Mouse (Mus musculus): ENCODE results near the gene Fgf15. TPM values are rescaled to one million over a fixed set of nuclear protein-coding genes. Genes with fewer than 3 reads are reported as not detected.
A peak's percentile ranks its signal among the peaks of the same experiment; 100 is the strongest.

The Fgf15 gene
- total and polyA plus RNA-seq, 3 experiments: not detected

DNA sequence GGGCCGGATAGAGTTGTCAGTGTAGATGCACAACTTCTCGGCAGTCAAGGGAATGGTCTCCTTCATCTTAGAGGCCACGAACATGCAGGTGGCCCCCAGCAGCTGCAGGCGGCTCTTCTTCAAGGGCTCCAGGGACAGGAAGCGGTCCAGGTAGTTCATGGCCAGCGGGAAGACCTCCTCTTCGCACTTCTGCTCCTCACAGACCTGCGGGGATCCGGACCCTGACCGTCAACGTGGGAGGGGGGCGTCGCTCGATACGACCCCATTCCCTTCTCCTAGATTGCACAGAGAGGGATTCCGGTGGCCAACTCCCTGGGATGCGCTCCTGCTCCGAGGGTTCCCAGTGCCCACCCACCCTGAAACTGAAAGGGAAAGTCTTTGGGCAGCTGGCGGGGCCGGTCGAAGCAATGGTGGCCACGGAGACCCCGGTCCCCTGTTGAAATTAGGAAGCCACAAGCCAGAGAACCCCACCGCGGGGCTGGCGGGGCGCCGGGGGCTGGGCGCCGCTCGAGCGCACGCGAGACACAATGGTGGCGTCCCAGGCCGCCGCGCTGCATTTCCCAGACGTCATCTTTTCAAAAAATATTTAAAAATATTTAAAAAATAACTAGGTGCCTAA lies 41.7 kb downstream of the Fgf15 start:
- Histone ChIP-seq H3K4me1 (ENCODE audit: control insufficient read depth in 1 of 2, insufficient read depth in 2 of 2) (peaks cover 0 to 24% of the 10 kb centered on the region in 2 experiments; a peak in 3 of 4 replicates), H3K27ac (ENCODE audit: insufficient read depth, low read depth) (no peak overlapping the region), H3K27me3 (replicated peaks) (peaks cover 72% of the 10 kb centered on the region), H3K36me3 (replicated peaks in 1 of 2; ENCODE audit: control insufficient read depth in 1 of 2, insufficient read depth in 1 of 2, low read length in 1 of 2) (no peaks in the 10 kb centered on the region), H3K4me3 (replicated peaks in 1 of 3; ENCODE audit: low read depth in 2 of 3, low read length in 2 of 3, poor library complexity in 1 of 3) (peak overlapping the region in 2 of 3 experiments; percentile 28 to 46), H3K9ac (ENCODE audit: insufficient read depth, low read depth) (no peak overlapping the region), H3K79me2 (replicated peaks; ENCODE audit: control insufficient read depth, extremely low read depth, insufficient read depth, poor library complexity, severe bottlenecking) (no peaks in the 10 kb centered on the region), H3K9me3 (replicated peaks; ENCODE audit: low read length) (peaks cover 10% of the 10 kb centered on the region), H3K4me2 (ENCODE audit: insufficient read depth, low read depth, poor library complexity, severe bottlenecking) (peak overlapping the region; percentile 31)
- in situ Hi-C loops (cut with MboI; ENCODE audit: low pct_ligation_motif_present, low pct_unique_long_range_greater_than_20kb, low sequenced_read_pairs): loop anchor here (5.0 kb wide), 2 partner anchors 179 to 304 kb away; no protein-coding TSS in a partner anchor
- no peak for DNase-seq (ENCODE audit: extremely low read depth)
- dilution Hi-C loops (cut with MboI; ENCODE audit: extremely low pct_ligation_motif_present, extremely low pct_unique_long_range_greater_than_20kb, low sequenced_read_pairs): no loop called here
- TF ChIP-seq ZKSCAN1 (IDR thresholded peaks at IDR 0.05; ENCODE audit: borderline replicate concordance, low read depth, low read length) (no peak), PAX5 (IDR thresholded peaks at IDR 0.05; ENCODE audit: low read length) (no peak), SIN3A (IDR thresholded peaks at IDR 0.05; ENCODE audit: low read length) (no peak), IRF4 (IDR thresholded peaks at IDR 0.05; ENCODE audit: low read depth, low read length) (no peak)

GRCm38 (mm10) chr7:144938661-144939343 lies 42.5 kb downstream of the Fgf15 start:
- no peak for TF ChIP-seq GABPA (IDR thresholded peaks at IDR 0.05; ENCODE audit: insufficient replicate concordance, low read depth, low read length)
- no peak for TF ChIP-seq PAX5 (IDR thresholded peaks at IDR 0.05; ENCODE audit: low read length)
- no peak for TF ChIP-seq KAT2A (IDR thresholded peaks at IDR 0.05; ENCODE audit: insufficient replicate concordance, low read length)
- TF ChIP-seq MXI1 (IDR thresholded peaks at IDR 0.05; ENCODE audit: low read depth, low read length): no peak
- TF ChIP-seq E2F4 (IDR thresholded peaks at IDR 0.05; ENCODE audit: insufficient replicate concordance, low read depth, low read length): no peak
- TF ChIP-seq MAX (IDR thresholded peaks at IDR 0.05; ENCODE audit: low read length): no peak
- TF ChIP-seq CTCF (conservative IDR thresholded peaks at IDR 0.05 in 1 of 2, IDR thresholded peaks at IDR 0.05 in 1 of 2; ENCODE audit: low read depth in 2 of 2, low read length in 2 of 2): no peak
- Histone ChIP-seq H3K27me3 (replicated peaks) (peaks cover 78% of the 10 kb centered on the region), H3K36me3 (replicated peaks in 1 of 2; ENCODE audit: control insufficient read depth in 1 of 2, insufficient read depth in 1 of 2, low read length in 1 of 2) (no peaks in the 10 kb centered on the region), H3K4me3 (replicated peaks in 1 of 3; ENCODE audit: low read depth in 2 of 3, low read length in 2 of 3, poor library complexity in 1 of 3) (no peak overlapping the region), H3K79me2 (replicated peaks; ENCODE audit: control insufficient read depth, extremely low read depth, insufficient read depth, poor library complexity, severe bottlenecking) (no peaks in the 10 kb centered on the region), H3K4me1 (ENCODE audit: control insufficient read depth in 1 of 2, insufficient read depth in 2 of 2) (peaks cover 0 to 23% of the 10 kb centered on the region in 2 experiments; a peak in 3 of 4 replicates), H3K4me2 (ENCODE audit: insufficient read depth, low read depth, poor library complexity, severe bottlenecking) (peak overlapping the region; percentile 68), H3K9me3 (replicated peaks; ENCODE audit: low read length) (peaks cover 15% of the 10 kb centered on the region), H3K27ac (ENCODE audit: insufficient read depth, low read depth) (no peak overlapping the region), H3K9ac (ENCODE audit: insufficient read depth, low read depth) (no peak overlapping the region)
- dilution Hi-C loops (cut with MboI; ENCODE audit: extremely low pct_ligation_motif_present, extremely low pct_unique_long_range_greater_than_20kb, low sequenced_read_pairs): no loop called here
- DNase-seq (ENCODE audit: extremely low read depth): no peak
- in situ Hi-C loops (cut with MboI; ENCODE audit: low pct_ligation_motif_present, low pct_unique_long_range_greater_than_20kb, low sequenced_read_pairs): loop anchor here (5.0 kb wide), 2 partner anchors 178 to 303 kb away; no protein-coding TSS in a partner anchor

All from CH12.LX (cell line).